Mouse (Mus musculus): ENCODE measurements around the gene Dmkn.
A peak's percentile ranks its signal among the peaks of the same experiment; 100 is the strongest.

Gene Dmkn

GRCm38 (mm10) chr7:30761769-30762352 is 1.7 kb upstream of the Dmkn start:
- no peak for DNase-seq (ENCODE audit: low spot score)

DNA sequence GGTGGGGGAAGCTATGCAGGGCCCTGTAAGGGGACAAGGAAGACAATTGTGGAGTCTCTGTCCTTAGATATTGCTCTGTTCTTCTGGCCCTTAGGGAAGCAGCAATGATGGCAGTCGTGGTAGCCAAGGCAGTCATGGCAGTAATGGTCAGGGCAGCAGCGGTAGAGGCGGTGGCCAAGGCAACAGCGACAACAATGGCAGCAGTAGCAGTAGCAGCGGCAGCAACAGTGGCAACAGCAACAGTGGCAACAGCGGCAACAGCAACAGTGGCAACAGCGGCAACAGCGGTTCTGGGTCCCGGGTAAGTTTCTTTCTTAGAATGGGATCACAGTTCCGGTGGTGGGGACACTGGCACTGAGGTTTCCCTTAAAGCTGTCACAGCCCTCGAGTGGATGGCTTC is 1.6 kb downstream of the Dmkn start:
- peak; percentile 19 for DNase-seq (ENCODE audit: low spot score)

DNA sequence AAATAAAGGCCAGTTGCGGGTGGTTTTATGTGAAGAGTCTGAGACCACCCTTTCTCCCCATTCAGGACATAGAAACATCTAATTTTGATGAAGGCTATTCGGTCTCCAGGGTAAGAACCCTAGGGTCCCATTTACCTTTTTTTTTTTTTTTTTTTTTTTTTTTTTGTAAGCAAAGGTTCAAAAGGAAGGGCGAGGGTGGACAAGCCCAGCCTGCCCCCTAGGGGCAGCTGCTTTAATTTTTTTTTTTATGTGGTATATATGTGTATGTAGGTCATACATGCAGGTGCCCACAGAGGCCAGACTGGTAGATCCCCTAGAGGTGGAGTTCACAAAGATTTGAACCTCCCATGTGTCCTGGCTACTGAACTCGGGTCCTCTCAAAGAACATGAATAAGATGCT is 2.9 kb downstream of the Dmkn start:
- DNase-seq (ENCODE audit: low spot score): no peak

- no peak for DNase-seq (ENCODE audit: low spot score)
These were observed 5.7 kb downstream of the Dmkn start for GRCm38 (mm10) chr7:30769236-30769635.

DNA sequence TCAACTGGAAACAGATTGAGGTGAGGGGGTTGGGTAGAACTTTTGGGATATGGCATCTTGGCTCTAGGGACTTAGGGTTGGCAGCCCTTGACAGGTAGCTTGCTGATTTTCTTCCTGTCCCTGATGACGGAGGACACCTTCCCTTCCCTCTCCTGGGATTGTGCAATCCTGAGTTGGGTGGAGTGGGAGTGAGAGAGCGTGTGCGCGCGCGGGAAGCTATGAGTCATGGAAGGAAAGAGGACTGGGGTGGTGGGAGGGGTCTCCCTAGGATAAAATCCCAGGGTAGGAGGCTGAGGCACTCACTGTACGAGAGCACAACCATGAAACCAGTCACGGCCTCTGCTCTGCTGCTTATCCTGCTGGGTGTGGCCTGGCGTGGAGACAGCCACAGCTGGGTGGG is 12.5 kb downstream of the Dmkn start:
- DNase-seq (ENCODE audit: low spot score): no peak

GRCm38 (mm10) chr7:30777081-30777579 is 13.6 kb downstream of the Dmkn start:
- DNase-seq (ENCODE audit: low spot score): no peak

- DNase-seq (ENCODE audit: low spot score): no peak
These were observed 14.4 kb downstream of the Dmkn start for GRCm38 (mm10) chr7:30777911-30778310.

DNA sequence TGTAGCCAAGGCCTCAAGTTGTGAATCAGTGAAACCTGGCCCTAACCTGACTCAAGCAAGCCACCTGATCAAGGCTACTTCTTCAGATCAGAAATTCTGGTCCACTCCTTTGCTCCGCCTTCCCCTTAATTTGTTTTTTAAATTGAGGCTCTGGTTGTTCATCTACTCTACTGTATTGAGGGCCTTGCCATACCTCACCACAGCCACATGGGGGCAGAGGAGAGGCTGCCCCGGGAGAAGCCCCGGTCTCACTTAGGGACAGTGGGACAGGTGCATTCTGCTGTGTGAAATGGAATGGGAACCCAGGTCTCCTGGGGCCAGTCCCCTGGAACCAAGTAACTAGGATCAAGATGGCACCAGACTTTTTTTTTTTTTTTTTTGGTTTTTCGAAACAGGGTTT is 18.2 kb downstream of the Dmkn start:
- DNase-seq (ENCODE audit: low spot score): no peak

DNA sequence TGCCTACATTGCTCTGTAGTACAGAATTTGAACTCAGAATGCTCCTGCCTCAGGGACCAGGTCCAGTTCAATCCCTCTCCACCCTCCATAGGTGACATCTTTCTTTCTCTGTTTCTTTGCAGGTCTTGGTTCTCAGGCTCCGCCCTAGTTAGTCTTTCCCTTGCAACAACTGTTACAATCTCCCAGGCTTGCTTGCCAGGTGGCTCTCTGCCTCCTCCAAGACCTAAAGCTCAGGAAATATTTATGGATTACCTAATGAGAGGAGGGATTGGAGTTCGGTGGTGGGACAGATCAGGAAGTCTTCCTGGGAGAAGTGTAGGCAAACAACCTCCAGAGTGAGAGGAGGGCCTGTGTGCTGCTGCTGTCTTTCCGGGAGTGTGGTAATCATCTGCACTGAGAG is 19.1 kb downstream of the Dmkn start:
- no peak for DNase-seq (ENCODE audit: low spot score)

DNA sequence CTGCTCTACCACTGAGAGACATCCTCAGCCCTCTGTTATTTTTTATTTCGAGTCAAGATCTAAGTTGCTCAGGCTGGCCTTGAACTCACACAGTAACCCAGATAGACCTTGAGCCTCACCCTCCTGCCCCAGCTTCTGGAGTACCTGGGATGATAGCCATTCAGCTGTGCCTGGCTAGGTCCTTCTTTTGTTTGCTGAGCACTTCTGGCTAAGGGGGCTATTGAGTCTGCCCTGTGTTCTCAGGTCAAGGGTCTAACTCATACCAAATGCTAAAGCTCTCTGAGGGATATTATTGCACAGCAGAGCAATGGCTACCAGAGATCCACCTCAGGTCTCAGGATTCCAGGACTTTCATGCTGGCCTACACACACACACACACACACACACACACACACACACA is 21.6 kb downstream of the Dmkn start:
- no peak for DNase-seq (ENCODE audit: low spot score)

- no peak for DNase-seq (ENCODE audit: low spot score)
These were observed 22.4 kb downstream of the Dmkn start for GRCm38 (mm10) chr7:30785721-30786546.

GRCm38 (mm10) chr7:30787377-30788022 is 23.9 kb downstream of the Dmkn start, which contains the start of gene Krtdap:
TSS of gene Krtdap (plus strand) at chr7:30787896.
- no peak for DNase-seq (ENCODE audit: low spot score)

GRCm38 (mm10) chr7:30790141-30790540 is 26.6 kb downstream of the Dmkn start:
- no peak for DNase-seq (ENCODE audit: low spot score)

- DNase-seq (ENCODE audit: low spot score): no peak
These were observed 28.4 kb downstream of the Dmkn start for GRCm38 (mm10) chr7:30791921-30792320.

- DNase-seq (ENCODE audit: low spot score): no peak
These were observed 31.4 kb downstream of the Dmkn start for GRCm38 (mm10) chr7:30794921-30795320.

- DNase-seq (ENCODE audit: low spot score): no peak
These were observed 33.2 kb downstream of the Dmkn start for GRCm38 (mm10) chr7:30796790-30797189.

- no peak for DNase-seq (ENCODE audit: low spot score)
These were observed 37.1 kb downstream of the Dmkn start for GRCm38 (mm10) chr7:30800653-30801052.

- DNase-seq (ENCODE audit: low spot score): no peak
These were observed 39.7 kb downstream of the Dmkn start for GRCm38 (mm10) chr7:30803256-30803655.

DNA sequence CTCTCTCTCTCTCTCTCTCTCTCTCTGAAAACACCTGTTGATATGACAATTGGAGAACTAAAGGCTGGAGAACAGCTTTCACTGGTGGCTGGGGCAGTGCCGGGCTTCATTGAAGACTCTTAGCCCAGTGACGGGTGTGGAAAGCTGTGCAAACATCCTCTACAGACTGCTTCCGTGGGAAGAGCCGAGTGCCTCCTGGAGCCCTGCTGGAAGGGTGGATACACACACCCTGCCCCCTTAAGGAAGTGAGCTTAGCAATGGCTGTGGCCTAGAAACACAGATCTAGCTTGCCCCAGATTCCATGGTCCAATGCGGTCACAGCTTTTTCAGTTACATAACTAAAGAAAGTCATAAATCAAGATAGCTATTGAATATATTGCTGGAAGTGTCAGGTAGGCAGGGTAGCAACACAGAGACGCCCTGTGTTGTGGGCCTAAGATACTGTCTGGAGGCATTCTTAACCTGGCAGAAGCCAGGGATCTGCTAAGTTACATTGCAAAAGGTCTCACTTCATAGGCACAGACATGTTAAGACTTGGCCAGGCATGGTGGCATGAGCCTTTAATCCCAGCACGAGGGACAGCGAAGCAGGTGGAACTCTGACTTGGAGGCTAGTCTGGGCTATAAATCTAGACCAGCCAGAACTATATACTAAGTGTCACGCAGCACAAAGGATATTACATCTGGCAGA is 40.6 kb downstream of the Dmkn start:
- no peak for DNase-seq (ENCODE audit: low spot score)

- peak; percentile 10 for DNase-seq (ENCODE audit: low spot score)
These were observed 42.4 kb downstream of the Dmkn start for GRCm38 (mm10) chr7:30805924-30806323.

DNA sequence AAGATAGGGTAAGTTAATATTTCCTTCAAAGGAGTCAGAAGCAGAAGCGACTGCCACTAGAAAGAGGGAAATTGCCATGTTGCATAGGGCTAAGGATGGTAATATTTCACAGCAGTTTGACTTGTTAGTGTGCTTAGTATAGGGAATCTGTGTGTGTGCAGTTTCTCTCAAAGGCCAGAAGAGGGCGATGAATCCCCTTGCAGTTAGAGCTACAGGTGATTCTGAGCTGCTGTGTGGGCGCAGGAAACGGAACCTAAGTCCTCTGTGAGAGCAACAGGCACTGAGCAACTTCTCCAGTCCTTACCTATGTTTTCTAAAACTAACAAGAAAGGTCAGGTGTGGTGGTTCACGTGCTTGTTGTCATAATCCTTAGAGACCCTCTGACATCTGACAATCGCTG is 46.8 kb downstream of the Dmkn start:
- no peak for DNase-seq (ENCODE audit: low spot score)

- no peak for DNase-seq (ENCODE audit: low spot score)
These were observed 48.3 kb downstream of the Dmkn start for GRCm38 (mm10) chr7:30811757-30812290.

All from embryo, embryonic 10.5 days (tissue).